Mouse (Mus musculus) thymus, postnatal 0 days (tissue): ENCODE measurements around the gene Agpat1. TPM values are rescaled to one million over a fixed set of nuclear protein-coding genes. Genes with fewer than 3 reads are reported as not detected.

Experiments used
- DNase-seq: peaks from one replicate; pipeline ENCODE4 v3.0.0-alpha.2; 2015; ENCODE audit warnings: low spot score
- polyA plus RNA-seq: library from polyadenylated mRNA; unstranded; fragments of >200 nt; fragmentation: Nextera tagmentation; extraction: Ambion mirVana; gene quantifications from 2 replicates; pipeline ENCODE4 v1.2.1, GENCODE M21; 2015

The Agpat1 gene
- 37.5 and 44.9 TPM in 2 replicates for polyA plus RNA-seq

DNA sequence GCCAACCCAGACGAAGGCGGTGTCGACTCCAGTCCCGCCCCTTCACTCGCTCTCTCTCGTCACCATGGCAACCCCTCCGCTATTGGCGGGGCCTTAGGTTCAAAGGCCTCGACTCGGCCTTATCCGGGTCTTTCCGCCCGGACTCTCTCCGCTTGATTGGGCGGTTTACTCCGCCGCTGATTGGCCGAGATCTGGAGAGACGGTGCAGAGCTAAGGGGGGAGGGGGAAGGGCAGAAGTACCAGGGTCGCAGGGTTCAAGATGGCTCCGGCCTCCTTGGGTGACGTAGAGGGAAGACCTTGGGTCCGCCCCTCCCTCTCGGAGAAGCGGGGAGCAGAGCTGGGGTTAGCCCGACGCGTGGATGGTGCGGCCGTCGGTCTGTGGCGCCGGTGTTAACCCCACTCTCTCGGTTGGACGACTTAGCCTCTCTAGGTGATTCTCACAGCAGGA lies at the start of gene Agpat1:
Gene Agpat1 (plus strand): TSS at position 202 of the 448 bp plus-strand sequence.
- DNase-seq: peak; percentile 100

GRCm38 (mm10) chr17:34555483-34555882 lies 48.6 kb upstream of the Agpat1 start:
- peak; percentile 72 for DNase-seq

- no peak for DNase-seq
These were observed 47.7 kb upstream of the Agpat1 start for GRCm38 (mm10) chr17:34556406-34556805.

DNA sequence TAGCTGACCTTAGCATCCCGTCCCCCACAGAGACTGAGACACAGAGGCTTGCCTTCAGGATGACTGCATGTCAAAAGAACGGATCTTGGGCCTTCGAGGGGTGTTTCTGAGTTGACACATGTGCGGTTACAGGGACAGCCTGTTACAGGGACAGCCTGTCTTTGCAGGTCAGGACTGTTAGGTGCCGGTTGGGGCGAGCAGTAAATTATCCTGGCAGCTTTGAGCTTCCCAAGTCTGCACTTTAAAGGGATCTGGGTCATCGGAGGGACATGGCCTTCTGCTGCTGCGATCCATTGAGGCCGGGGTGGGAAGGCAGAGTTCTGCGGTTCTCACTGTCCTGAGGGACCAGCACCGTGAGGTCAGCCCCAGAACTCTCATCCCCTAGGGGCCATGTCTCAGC lies 46.7 kb upstream of the Agpat1 start:
- DNase-seq: no peak

DNA sequence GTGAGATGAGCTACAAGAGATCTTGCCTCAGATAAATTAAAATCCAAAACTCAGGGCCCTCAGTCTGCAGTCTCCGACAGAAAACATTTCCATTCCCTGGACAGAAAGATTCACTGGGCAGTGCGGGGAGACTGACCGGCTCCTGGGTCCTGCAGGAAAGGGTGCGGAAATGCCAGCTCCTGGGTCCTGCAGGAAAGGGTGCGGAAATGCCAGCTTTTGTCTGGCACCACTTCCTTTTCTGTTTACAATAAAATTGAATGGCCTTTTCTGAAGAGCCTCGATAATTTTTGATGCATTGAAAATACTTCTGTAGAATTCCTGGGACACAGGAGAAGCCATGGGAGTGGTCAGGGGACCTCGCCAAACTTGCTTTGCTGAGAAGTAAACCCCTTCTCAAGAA lies 44.9 kb upstream of the Agpat1 start:
- DNase-seq: no peak

DNA sequence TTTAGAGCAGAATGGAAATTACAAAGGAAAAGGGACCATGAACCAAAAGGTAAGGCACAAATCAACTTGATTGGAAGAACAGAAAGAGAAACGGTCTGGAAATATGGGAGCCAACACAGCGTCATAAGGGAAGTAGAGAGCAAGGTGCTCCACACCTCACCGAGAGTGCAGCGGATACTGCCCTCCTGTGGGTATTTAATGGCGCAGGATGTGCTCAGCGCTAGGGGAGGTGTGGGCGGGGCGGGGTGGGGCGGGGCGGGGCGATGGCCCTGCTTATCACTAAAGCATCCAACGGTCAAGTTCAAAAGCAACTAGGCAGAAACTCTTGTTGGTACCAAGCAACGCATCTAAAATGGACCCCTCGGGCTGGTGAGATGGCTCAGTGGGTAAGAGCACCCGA lies 44.2 kb upstream of the Agpat1 start:
- peak; percentile 34 for DNase-seq

- no peak for DNase-seq
These were observed 43.6 kb upstream of the Agpat1 start for GRCm38 (mm10) chr17:34560438-34560837.

DNA sequence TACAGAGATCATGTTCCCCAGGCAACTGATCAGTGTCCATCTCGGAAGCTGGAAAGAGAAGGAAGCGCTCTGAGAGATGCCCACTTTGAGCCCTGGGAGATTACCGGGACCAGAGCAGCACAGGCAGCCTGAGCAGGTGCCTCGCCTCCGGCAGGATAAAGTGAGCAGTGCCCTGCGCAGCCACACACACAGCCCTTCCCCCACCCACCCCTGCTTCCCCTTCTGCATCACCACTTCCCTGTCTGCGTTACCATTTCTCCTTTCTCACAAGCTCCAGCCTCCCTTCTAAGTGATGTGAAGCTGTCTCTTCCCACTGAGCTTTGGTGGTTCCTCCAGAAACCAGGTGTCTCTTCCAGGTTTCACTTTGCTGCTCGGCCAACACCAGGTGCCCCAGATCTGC lies 42.9 kb upstream of the Agpat1 start:
- DNase-seq: peak; percentile 17

DNA sequence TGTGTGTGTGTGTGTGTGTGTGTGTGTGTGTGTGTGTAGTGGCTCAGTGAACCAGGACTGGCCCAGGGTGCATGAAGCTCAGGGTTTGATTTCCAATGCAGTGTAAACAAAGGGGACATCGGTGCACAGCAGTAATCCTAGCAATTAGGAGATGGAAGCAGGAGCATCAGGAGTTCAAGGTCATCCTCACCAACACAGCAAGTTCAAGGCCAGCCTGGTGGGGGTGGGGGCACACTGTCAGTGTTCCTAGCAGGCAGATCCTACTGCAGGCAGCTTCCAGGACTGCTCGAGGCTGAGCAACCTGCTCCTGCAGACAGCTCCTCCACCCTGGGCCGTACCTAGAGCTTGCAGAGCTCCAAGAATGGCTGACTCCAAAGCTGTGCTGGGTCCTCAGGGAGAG lies 41.5 kb upstream of the Agpat1 start:
- DNase-seq: no peak

DNA sequence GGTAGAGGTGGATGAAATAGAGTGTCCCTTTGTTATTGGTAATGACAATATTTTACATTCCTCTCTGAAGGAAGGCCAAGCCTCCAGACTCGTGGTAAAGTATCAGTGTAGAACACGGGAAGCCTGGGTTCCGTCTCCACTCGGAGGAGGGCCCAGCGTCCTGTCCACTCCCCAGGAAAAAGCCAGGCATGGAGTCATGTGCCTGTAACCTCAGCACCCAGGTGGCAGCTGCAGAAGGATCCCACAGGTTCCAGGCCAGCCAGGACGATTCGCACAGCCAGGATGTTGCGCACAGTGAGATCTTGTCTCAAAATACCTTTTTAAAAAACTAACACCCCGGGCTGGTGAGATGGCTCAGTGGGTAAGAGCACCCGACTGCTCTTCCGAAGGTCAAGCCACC lies 40.7 kb upstream of the Agpat1 start:
- no peak for DNase-seq

DNA sequence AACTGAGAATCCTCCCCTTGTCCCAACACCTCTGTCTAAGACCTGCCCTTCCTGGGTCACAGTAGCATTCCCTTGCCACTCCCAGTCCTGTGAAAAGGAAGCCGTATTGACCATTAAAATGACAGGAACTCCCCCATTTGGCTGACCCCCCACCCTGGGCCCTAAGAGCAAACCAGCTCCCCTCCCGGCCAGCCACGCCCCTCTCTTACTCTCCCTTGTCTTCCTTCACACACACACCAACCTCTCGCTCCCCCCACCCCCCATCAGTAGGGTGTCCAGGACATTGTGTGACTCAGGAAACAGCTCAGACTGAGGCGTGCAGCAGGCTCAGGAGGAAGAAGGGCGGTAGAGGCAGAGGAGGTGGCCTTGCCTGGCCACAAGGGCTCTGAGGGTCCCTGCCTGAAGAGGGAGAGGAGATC lies 40.0 kb upstream of the Agpat1 start, which contains the start of gene Notch4:
Gene Notch4 (plus strand): TSS at position 266 of the 419 bp plus-strand sequence.
- DNase-seq: no peak

- no peak for DNase-seq
These were observed 39.3 kb upstream of the Agpat1 start for GRCm38 (mm10) chr17:34564796-34565195.

DNA sequence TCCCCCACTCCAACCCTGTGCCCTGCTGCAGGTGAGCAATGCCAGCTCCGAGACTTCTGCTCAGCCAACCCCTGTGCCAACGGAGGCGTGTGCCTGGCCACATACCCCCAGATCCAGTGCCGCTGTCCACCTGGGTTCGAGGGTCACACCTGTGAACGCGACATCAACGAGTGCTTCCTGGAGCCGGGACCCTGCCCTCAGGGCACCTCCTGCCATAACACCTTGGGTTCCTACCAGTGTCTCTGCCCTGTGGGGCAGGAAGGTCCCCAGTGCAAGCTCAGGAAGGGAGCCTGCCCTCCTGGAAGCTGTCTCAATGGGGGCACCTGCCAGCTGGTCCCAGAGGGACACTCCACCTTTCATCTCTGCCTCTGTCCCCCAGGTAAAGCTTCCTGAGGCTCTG lies 36.8 kb upstream of the Agpat1 start:
- no peak for DNase-seq

DNA sequence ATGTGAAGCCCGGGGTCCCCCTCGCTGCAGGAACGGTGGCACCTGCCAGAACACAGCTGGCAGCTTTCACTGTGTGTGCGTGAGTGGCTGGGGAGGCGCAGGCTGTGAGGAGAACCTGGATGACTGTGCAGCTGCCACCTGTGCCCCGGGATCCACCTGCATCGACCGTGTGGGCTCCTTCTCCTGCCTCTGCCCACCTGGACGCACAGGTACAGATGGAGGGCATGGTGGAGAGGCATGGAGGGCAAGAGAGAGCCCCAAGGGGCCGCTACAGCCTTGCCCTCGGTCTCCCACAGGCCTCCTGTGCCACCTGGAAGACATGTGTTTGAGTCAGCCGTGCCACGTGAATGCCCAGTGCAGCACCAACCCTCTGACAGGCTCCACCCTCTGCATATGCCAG lies 35.6 kb upstream of the Agpat1 start:
- no peak for DNase-seq

GRCm38 (mm10) chr17:34569919-34570318 lies 34.1 kb upstream of the Agpat1 start:
- no peak for DNase-seq

GRCm38 (mm10) chr17:34571875-34572274 lies 32.2 kb upstream of the Agpat1 start:
- DNase-seq: no peak

GRCm38 (mm10) chr17:34572361-34572760 lies 31.7 kb upstream of the Agpat1 start:
- DNase-seq: no peak

DNA sequence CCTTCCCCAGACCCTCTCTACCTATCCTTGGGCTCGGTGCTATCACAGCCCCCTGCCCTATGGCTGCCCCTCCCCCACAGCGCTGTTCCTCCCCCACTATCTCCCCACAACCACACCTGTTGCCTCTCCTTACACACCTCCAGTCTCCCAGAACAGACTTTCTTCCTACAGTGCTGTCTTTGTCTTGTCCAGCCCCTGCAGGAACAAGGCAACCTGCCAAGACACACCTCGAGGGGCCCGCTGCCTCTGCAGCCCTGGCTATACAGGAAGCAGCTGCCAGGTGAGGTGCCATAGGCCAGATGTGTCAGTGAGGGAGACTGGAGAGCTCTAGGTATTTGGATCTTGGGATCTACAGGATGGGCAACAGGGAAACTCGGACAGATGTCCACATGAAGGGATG lies 27.5 kb upstream of the Agpat1 start:
- DNase-seq: no peak

DNA sequence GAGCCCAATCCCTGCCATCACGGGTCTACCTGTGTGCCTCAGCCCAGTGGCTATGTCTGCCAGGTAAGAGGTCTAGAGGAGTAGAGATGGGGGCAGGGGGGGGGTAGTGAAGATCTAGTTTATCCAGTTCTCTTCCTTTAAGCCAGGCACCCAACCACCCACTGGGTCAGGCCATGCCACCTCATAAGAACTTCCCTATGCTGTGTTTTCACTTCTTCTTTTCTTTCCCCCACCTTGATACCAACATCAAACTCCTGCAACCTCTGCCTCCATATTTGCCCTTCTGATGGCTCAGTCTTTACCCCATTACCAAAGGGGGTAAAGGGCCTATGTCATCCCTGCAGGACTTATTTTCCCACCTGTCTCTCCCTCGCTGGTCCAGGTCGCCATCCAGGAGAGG lies 26.0 kb upstream of the Agpat1 start:
- DNase-seq: no peak

DNA sequence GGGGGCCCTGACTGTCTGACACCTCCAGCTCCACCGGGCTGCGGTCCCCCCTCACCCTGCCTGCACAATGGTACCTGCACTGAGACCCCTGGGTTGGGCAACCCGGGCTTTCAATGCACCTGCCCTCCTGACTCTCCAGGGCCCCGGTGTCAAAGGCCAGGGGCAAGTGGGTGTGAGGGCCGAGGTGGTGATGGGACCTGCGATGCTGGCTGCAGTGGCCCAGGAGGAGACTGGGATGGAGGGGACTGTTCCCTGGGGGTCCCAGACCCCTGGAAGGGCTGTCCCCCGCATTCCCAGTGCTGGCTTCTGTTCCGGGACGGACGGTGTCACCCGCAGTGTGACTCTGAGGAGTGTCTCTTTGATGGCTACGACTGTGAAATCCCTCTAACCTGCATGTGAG lies 21.5 kb upstream of the Agpat1 start:
- no peak for DNase-seq

- no peak for DNase-seq
These were observed 20.7 kb upstream of the Agpat1 start for GRCm38 (mm10) chr17:34583397-34583796.

DNA sequence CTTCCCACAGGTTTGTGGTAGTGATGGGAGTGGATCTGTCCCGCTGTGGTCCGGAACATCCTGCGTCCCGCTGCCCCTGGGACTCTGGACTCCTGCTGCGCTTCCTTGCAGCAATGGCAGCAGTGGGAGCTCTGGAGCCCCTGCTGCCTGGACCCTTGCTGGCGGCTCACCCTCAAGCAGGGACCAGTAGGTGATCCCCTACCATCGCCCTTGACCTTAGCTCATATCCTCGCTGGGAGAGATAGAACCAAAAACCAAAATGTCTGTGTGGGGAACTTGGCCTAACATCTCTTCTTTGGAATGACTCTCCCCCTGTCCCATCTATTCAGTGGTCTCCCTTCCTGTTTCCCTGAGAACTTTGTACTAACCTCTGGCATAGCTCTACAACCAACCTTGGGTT lies 20.2 kb upstream of the Agpat1 start:
- no peak for DNase-seq

DNA sequence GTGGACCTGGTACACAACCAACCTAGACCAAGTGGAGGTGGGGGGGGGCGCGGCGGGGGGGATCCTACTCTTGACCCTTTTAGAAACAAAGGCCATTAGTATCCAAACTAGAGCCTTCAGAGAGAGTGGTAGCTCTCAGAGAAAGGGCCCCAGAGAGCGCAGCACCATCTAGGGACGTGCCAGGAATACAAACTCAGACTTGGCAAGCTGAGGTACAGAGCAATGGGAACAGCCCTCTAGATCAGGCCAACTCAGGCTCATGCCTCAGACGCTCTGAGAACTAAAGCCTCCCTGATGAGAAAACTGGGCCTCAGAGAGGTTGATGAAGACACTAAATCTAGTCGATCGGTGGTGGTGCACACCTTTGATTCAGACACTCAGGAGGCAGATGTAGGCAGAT lies 18.9 kb upstream of the Agpat1 start:
- DNase-seq: no peak
